Mouse (Mus musculus) megakaryocyte, embryonic 14.5 days (primary cell): ENCODE data around the gene Aldh1l1. TPM values are rescaled to one million over a fixed set of nuclear protein-coding genes. Genes with fewer than 3 reads are reported as not detected.

ENCODE experiments used
- H3K27me3 ChIP-seq: replicated peaks from 2 replicates; pipeline ENCODE3; 2012; ENCODE audit warnings: inconsistent platforms
- H3K36me3 ChIP-seq: replicated peaks from 2 replicates; pipeline ENCODE3; 2012; ENCODE audit warnings: low read length, inconsistent platforms, mixed read lengths
- H3K4me1 ChIP-seq: 2 replicates; pipeline ENCODE4 v1.6.1; 2012; ENCODE audit warnings: inconsistent platforms
- H3K4me3 ChIP-seq: replicated peaks from 2 replicates; pipeline ENCODE3; 2012; ENCODE audit warnings: moderate library complexity, mild to moderate bottlenecking, inconsistent platforms
- H3K9me3 ChIP-seq: 2 replicates; pipeline ENCODE4 v1.6.1; 2012; ENCODE audit warnings: inconsistent platforms
- FLI1 ChIP-seq: IDR thresholded peaks from 2 replicates; pipeline ENCODE4 v1.6.1; 2012; ENCODE audit warnings: low read length, inconsistent platforms, mixed read lengths
- GATA1 ChIP-seq: IDR thresholded peaks from 3 replicates; pipeline ENCODE4 v1.6.1; 2012; ENCODE audit warnings: mixed read lengths, low read length, inconsistent platforms, borderline replicate concordance
- polyA plus RNA-seq: library from polyadenylated mRNA; stranded (reverse); fragments of >175 nt; gene quantifications from 2 replicates; pipeline ENCODE4 v1.2.3, GENCODE M21; 2012; ENCODE audit warnings: low replicate concordance; ENCODE audit not compliant: insufficient read depth

Aldh1l1 gene
- polyA plus RNA-seq, 1 experiment = 7.4 TPM

DNA sequence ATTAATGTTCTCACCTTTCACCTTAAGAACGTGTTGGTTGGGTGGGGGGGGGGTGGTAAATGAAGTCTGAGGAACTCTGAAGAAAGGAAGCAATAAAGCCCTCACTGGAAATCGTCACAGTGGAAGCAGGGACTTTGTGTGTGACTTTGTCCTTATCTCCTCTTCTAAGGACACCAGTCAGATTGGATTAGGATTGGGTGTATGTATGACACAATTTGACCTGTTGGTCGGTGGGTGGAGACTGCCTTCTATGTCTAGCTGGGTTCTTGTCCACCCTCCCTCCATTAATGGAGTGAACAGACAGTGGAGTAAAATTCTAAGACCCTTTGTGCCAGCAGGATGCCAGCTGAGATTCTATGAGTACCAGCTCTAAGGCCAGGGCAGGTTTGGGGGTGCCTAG, 2.0 kb upstream of the Aldh1l1 start:
- H3K4me3 ChIP-seq = no peak overlapping the region
- peaks cover 75% of the 10 kb centered on the region for H3K4me1 ChIP-seq
- H3K27me3 ChIP-seq = peaks cover 45% of the 10 kb centered on the region
- TF ChIP-seq GATA1 = no peak
- TF ChIP-seq FLI1 = no peak
- no peaks in the 10 kb centered on the region for H3K36me3 ChIP-seq
- H3K9me3 ChIP-seq = no peaks in the 10 kb centered on the region

DNA sequence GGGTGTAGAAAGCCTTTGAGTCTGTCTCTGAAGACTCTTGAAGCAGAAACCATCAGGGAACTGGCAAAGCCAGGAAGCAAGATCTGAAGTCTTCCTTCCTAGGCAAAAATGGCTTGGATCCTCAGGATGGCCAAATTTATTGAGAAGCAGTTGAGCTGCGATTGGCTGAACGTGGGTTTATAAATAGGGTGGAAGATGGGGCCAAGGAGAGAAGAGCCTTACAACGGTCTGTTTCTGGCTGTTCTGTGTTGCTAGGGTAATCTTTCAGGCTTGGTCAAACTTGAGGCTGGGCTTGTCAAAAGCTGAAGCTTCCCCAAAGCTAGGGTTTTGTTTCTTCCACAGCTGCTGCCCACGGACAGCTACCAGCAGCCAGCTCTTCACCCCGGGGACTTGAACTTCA, 1.4 kb upstream of the Aldh1l1 start:
- H3K4me3 ChIP-seq = no peak overlapping the region
- TF ChIP-seq GATA1 = no peak
- TF ChIP-seq FLI1 = no peak
- H3K36me3 ChIP-seq = no peaks in the 10 kb centered on the region
- H3K9me3 ChIP-seq = no peaks in the 10 kb centered on the region
- peaks cover 45% of the 10 kb centered on the region for H3K27me3 ChIP-seq
- H3K4me1 ChIP-seq = peaks cover 79% of the 10 kb centered on the region

DNA sequence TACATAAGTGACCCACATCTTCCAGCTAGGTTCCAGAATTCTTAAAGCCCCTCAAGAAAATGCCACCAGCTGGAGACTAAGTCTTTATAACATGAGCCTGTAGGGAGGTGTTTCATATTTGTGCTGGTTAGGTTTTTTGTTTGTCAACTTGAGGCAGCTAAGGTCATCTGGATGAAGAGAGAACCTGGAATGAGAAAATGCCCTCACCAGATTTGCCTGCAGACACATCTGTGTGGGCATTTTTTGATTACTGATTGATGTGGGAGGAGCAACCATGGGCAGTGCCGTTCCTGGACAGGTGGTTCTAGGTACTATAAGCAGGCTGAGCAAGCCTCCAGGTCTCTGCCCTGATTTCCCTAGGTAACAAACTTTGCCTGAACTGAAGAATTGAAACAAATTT, 1.3 kb downstream of the Aldh1l1 start:
- no peak overlapping the region for H3K4me3 ChIP-seq
- H3K36me3 ChIP-seq = no peaks in the 10 kb centered on the region
- H3K27me3 ChIP-seq = peaks cover 34% of the 10 kb centered on the region
- peaks cover 75% of the 10 kb centered on the region for H3K4me1 ChIP-seq
- TF ChIP-seq FLI1 = no peak
- TF ChIP-seq GATA1 = no peak
- no peaks in the 10 kb centered on the region for H3K9me3 ChIP-seq

DNA sequence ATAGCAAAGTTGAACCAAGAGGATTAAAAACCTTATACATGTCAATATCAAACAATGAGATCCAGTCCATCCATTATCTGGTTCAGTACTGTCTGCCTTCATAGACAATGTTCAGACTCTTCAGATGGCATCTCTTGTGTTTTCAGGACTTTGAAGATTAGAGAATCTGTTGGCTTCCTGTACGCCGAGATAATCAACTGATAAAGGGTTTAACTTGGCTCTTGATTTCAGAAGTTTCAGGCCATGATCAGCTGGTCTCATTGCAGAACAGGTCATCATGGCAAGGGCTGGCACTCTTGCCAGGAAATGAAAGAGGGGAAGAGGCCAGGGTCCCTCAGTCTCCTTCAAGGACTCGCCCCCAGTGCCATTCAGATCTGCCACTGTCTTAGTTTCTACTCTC, 3.3 kb downstream of the Aldh1l1 start:
- Histone ChIP-seq H3K36me3 (no peaks in the 10 kb centered on the region), H3K9me3 (no peaks in the 10 kb centered on the region), H3K4me3 (no peak overlapping the region), H3K4me1 (peaks cover 74% of the 10 kb centered on the region), H3K27me3 (peaks cover 20% of the 10 kb centered on the region)
- TF ChIP-seq GATA1 = no peak
- no peak for TF ChIP-seq FLI1

DNA sequence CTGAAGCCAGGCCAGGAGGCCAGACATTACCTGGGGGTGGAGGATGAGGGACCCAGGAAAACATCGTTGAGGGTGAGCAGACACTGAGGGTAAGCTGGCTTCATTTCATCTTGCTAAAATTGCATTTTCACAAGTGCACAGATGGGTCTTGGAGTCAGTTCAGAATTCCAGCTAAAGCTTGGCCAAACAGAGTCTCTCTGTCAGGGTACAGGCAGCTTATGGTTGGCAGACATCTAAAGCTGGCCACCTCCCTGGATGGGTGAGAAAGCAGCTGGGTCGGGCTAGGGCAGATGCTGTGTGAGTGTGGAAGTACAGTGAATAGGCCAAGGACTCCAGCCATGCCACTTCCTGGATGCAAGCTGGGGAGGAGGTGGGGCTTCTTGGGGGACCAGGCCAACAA, 4.7 kb downstream of the Aldh1l1 start:
- no peaks in the 10 kb centered on the region for H3K9me3 ChIP-seq
- no peak for TF ChIP-seq GATA1
- no peak for TF ChIP-seq FLI1
- H3K4me3 ChIP-seq = no peak overlapping the region
- peaks cover 76% of the 10 kb centered on the region for H3K4me1 ChIP-seq
- H3K36me3 ChIP-seq = no peaks in the 10 kb centered on the region
- H3K27me3 ChIP-seq = peaks cover 8% of the 10 kb centered on the region

DNA sequence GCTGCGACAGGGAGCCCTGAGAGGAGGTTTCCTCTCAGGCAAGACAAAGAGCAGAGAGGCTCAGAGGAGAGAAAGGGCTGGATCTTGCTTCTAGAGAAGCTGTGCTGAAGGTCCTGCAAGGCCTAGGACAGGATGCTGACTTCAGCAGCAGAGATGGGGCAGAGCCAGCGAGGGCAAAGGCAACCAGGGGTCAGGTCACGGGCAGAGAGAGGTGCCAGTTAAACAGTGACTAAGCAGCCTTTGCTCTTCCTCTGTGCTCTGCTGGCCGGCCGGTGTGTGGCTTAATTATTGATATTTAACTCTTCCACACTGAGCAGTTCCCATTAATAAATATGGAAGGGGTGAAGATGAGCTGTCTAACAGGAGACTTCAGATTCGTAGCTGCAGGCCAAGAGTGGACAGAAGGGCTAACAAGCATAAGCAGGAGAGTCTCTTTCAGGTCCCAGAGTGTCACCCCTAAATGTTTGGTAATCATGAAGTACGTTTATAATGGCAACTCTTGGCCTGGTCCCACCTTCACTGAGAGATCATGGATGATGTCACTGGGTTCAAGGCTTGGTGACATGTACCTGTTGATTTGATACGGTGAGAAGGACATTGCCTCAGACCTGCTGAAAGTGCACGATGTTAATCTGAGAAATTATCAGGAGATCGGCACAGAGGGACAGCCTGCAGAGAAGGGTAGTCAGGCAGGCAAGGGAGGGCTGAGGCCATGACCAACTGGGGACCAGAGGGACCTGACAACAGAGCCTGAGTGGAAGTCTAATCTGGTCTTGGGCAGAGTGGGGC, 5.9 kb downstream of the Aldh1l1 start:
- TF ChIP-seq FLI1 = no peak
- TF ChIP-seq GATA1 = no peak
- peaks cover 77% of the 10 kb centered on the region for H3K4me1 ChIP-seq
- H3K27me3 ChIP-seq = peaks cover 2% of the 10 kb centered on the region
- no peaks in the 10 kb centered on the region for H3K9me3 ChIP-seq
- no peaks in the 10 kb centered on the region for H3K36me3 ChIP-seq
- H3K4me3 ChIP-seq = peak overlapping the region; percentile 46

DNA sequence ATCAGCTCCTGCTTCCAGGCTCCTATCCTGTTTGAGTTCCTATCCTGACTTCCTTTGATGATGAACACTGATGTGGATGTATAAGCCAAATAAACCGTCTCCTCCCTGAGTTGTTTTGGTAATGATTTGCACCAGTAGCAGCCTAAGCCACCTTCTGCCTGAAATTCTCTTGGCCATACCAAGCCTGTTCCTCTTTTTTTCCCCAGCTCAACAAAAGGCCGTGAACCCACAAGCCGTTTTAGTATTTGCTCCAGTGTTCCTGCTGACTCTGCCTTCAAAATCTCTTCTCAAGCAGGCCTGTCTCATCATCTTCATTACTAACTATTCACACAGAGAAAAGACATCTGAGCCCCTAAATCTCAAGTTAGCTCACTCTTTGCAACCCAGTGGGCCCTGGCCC, 7.9 kb downstream of the Aldh1l1 start:
- Histone ChIP-seq H3K4me3 (no peak overlapping the region), H3K36me3 (no peaks in the 10 kb centered on the region), H3K4me1 (peaks cover 79% of the 10 kb centered on the region), H3K27me3 (no peaks in the 10 kb centered on the region), H3K9me3 (no peaks in the 10 kb centered on the region)
- TF ChIP-seq GATA1 (no peak), FLI1 (no peak)

DNA sequence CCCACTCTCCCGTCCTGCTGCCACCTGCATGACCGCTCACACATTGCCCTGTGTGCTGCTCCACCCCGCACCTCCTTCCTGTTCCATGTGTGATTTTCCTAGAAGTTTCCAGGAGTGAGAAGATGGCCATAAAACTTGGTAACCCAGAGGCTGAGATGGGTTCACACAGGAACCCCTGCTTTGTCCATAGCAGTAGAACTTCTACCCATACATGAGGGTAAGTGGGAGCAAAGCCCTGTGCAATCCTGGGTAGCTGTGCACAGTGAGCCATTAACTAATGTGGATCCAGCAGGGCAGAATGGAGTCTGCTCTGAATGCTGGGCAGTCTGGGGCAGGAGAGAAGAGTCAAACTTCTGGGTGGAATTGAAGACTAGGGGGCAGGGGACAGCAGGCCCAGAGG, 8.3 kb downstream of the Aldh1l1 start:
- Histone ChIP-seq H3K9me3 (no peaks in the 10 kb centered on the region), H3K4me1 (peaks cover 81% of the 10 kb centered on the region), H3K4me3 (no peak overlapping the region), H3K36me3 (no peaks in the 10 kb centered on the region), H3K27me3 (no peaks in the 10 kb centered on the region)
- TF ChIP-seq GATA1 (no peak), FLI1 (no peak)

DNA sequence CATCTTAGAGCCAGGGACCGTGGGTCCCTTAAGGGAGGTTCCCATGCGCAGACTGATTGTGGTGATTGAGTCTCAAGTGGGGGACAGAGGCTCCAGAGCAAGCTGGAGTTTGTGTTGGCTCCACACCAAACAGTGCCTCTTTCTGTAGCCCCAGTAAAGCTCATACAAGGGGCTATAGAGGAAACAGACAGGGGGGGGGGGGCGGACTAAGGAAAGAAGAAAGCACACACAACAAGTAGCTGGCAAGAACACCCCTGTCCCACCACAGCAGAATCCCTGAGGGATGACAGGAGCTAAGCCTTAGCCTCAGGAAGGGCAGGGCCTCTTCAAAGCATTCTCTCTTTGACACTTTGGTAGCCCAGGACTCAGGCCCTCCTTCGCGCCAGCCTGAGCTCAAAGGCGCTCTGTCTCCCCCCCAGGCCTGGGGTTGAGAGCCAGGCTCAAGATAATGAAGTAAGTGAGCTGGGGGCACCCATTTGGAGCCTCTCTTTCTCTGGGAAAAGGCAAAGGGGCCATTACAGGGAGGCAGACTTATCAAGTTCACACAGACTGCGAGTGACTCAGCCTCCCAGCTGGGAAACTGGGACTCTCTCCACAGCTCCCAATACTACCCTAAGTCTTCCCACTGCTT, 9.2 kb downstream of the Aldh1l1 start:
- peaks cover 3% of the 10 kb centered on the region for H3K27me3 ChIP-seq

DNA sequence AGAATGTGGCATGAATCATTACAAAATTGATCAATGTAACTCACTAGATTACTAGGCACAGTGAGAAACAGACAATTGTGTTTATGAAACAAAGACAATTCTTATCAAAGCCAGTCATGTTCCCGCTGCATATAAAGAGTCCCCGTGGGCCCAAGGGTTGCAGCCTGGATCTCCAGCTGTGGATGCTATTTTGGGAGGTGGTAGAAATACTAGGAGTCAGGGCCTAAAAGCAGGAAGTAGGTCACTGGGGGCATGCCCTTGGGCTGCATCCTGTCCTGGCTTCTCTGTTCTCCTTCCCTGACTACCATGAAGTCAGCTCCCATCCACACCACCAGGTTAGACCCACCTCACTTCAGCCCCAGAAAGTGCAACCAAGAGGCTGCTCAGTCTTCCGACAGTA, 10.0 kb downstream of the Aldh1l1 start:
- no peak for TF ChIP-seq GATA1
- TF ChIP-seq FLI1 = no peak
- H3K9me3 ChIP-seq = no peaks in the 10 kb centered on the region
- H3K4me3 ChIP-seq = peak overlapping the region; percentile 79
- no peaks in the 10 kb centered on the region for H3K36me3 ChIP-seq
- peaks cover 6% of the 10 kb centered on the region for H3K27me3 ChIP-seq
- H3K4me1 ChIP-seq = peaks cover 85% of the 10 kb centered on the region

More for the DNA sequence above, 9.2 kb downstream of the Aldh1l1 start:
- no peaks in the 10 kb centered on the region for H3K36me3 ChIP-seq
- peak overlapping the region; percentile 29 for H3K4me3 ChIP-seq
- H3K9me3 ChIP-seq = no peaks in the 10 kb centered on the region
- TF ChIP-seq FLI1 = no peak
- H3K4me1 ChIP-seq = peaks cover 84% of the 10 kb centered on the region
